Mouse (Mus musculus) cerebellum, adult 2 months (tissue): ENCODE results near the gene Sorcs2.
"Not testable (repeated sequence)": the region's sequence is repeated elsewhere in the genome, so short reads cannot be mapped to it uniquely, and the experiment has no call there.

ENCODE experiments used
- CTCF ChIP-seq: fragments of 200-500 bp; IDR thresholded peaks from 2 replicates; pipeline ENCODE4 v1.5.1; 2011; ENCODE audit warnings: low read depth, mild to moderate bottlenecking, control low read depth, low read length, moderate library complexity, borderline replicate concordance; ENCODE audit not compliant: insufficient read depth
- POLR2A ChIP-seq: fragments of 200-500 bp; IDR thresholded peaks from 2 replicates; pipeline ENCODE4 v1.6.1; 2011; ENCODE audit warnings: low read length, control low read depth, borderline replicate concordance; ENCODE audit not compliant: insufficient read depth

DNA sequence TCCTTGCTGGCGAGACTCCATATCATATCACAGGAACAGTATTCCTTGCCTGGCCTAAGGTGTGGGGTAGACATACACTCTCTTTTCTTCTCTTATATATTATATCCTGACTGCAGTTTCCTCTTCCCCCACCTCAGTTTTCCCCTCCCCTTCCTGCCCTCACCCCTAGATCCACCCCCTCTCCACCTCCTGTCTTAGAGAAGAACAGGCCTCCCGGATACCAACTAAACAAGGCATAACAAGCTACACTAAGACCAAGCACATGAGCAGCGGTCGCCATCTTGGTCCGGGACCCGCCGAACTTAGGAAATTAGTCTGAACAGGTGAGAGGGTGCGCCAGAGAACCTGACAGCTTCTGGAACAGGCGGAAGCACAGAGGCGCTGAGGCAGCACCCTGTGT lies 160.4 kb downstream of the Sorcs2 start:
- TF ChIP-seq CTCF, POLR2A: not testable (repeated sequence)
